Mouse (Mus musculus) hindbrain, embryonic 14.5 days (tissue): ENCODE data around the gene Rcl1. TPM values are rescaled to one million over a fixed set of nuclear protein-coding genes. Genes with fewer than 3 reads are reported as not detected.

Experiments
- ATAC-seq: fragments of 200-750 bp; cut with Nextera tagmentation; 2 replicates; pipeline ENCODE4 v1.8.0; 2017; ENCODE audit warnings: moderate number of reproducible peaks, mild to moderate bottlenecking, moderate TSS enrichment, moderate library complexity; ENCODE audit not compliant: low FRiP score
- DNase-seq: peaks from one replicate; pipeline ENCODE4 v3.0.0-alpha.2; 2015; ENCODE audit warnings: low spot score
- H3K27ac ChIP-seq: fragments of 300-500 bp; sonication (generic); 2 replicates; pipeline ENCODE4 v1.5.1; 2014; ENCODE audit warnings: mild to moderate bottlenecking, moderate library complexity
- H3K27me3 ChIP-seq: fragments of 300-500 bp; sonication (generic); 2 replicates; pipeline ENCODE4 v1.6.1; 2014; ENCODE audit warnings: mild to moderate bottlenecking, low read length, mixed read lengths; ENCODE audit not compliant: control insufficient read depth, insufficient read depth
- H3K36me3 ChIP-seq: fragments of 300-500 bp; sonication (generic); replicated peaks from 2 replicates; pipeline ENCODE4 v1.6.1; 2014; ENCODE audit not compliant: control insufficient read depth, insufficient read depth
- H3K4me1 ChIP-seq: fragments of 300-500 bp; sonication (generic); replicated peaks from 2 replicates; pipeline ENCODE4 v1.6.1; 2014; ENCODE audit warnings: antibody characterized with exemption, low read length, mixed read lengths; ENCODE audit not compliant: control insufficient read depth, insufficient read depth
- H3K4me2 ChIP-seq: fragments of 300-500 bp; sonication (generic); replicated peaks from 2 replicates; pipeline ENCODE4 v1.6.1; 2014; ENCODE audit warnings: mild to moderate bottlenecking, moderate library complexity
- H3K4me3 ChIP-seq: fragments of 300-500 bp; sonication (generic); replicated peaks from 2 replicates; pipeline ENCODE4 v1.5.1; 2014; ENCODE audit warnings: mild to moderate bottlenecking, low read length
- H3K9ac ChIP-seq: fragments of 300-500 bp; sonication (generic); 2 replicates; pipeline ENCODE4 v1.6.1; 2014
- H3K9me3 ChIP-seq: fragments of 300-500 bp; sonication (generic); 2 replicates; pipeline ENCODE4 v1.6.1; 2016; ENCODE audit warnings: low read length; ENCODE audit not compliant: control insufficient read depth
- WGBS: fragments of 180-500 bp; shearing (Covaris S2); extraction: QIAGEN DNeasy Blood & Tissue Kit; methylation state at CpG from one replicate; pipeline ENCODE4 v1.1.7; 2014; 5-methylcytosine and 5-hydroxymethylcytosine counted together
- polyA plus RNA-seq: library from polyadenylated mRNA; unstranded; fragments of >200 nt; fragmentation: Nextera tagmentation; extraction: Ambion mirVana; gene quantifications from 2 replicates; pipeline ENCODE4 v1.2.1, GENCODE M21; 2014

Gene Rcl1
- polyA plus RNA-seq, 1 experiment from 2014 or later, result 30.8 TPM

DNA sequence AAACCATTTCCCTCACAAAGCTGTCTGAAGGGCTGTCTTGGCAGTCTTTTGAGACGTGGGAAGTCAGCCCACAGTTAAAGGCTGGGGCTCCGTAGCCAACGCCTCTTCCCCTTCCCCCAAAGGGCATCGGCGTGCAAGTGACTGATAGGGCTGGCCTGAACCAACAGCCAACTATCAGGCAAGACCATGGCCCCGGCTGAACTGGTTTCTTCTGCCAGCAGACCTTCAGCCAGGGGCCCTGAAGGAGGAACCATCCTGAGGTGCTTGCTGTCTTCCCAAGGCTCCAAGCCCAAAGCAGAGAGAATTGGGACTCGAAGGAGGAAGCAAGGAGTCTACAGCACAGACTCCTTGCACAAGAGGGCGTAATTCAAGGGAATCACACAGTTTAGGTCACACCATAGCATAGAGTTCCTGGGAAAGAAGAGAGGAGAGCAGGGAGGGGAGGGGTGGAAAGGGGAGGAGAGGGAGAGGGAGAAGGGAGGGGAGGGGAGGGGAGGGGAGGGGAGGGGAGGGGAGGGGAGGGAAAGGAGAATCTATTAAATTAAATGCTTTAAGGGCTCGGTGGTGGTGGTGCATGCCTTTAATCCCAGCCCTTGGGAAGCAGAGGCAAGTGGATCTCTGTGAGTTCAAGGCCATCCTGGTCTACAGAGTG is 36.6 kb upstream of the Rcl1 start:
- DNase-seq (no peak), ATAC-seq (peak; percentile 19; the same call in 1 of the 2 replicates)
- Histone ChIP-seq H3K4me2 (peak overlapping the region; percentile 49), H3K4me1 (0 out of 2 replicates have a peak, but pooled peaks cover 4% of the 10 kb centered on the region), H3K27me3 (no peaks in the 10 kb centered on the region), H3K9me3 (no peaks in the 10 kb centered on the region), H3K36me3 (no peaks in the 10 kb centered on the region), H3K27ac (no peak overlapping the region), H3K9ac (no peak overlapping the region), H3K4me3 (no peak overlapping the region)
- 65% methylated on average over 9 of the region's 9 CpGs for WGBS

DNA sequence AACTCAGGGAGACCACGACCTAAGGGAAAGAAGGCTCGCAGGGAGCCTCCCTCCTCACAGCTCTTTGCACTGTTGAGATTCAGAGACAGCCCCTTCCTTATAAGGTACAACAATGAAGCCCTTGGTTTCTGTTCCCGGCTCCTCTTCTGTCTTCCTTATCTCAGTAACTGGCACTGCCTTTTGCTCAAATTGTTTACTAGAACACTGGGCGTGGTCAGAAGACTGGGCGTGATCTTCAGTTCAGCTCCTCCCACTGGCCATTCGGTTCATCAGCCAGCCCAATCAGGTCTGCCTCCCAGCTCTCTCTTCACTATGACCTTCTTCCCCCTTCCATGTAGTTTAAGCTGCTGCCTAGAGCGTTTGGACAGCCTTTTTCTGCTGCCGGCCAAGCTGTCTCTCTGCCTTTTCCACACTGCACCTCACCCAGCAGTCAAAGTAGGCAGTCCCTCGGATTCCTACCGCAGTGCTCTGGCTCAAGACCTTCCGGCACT is 34.1 kb upstream of the Rcl1 start:
- no peak overlapping the region for H3K27ac ChIP-seq
- no peak for DNase-seq
- no peaks in the 10 kb centered on the region for H3K9me3 ChIP-seq
- 0 out of 2 replicates have a peak, but pooled peaks cover 4% of the 10 kb centered on the region for H3K4me1 ChIP-seq
- H3K4me2 ChIP-seq, result peak overlapping the region; percentile 40
- no peaks in the 10 kb centered on the region for H3K27me3 ChIP-seq
- H3K36me3 ChIP-seq, result no peaks in the 10 kb centered on the region
- 0 out of 2 replicates have a peak, but pooled peaks have one; percentile 27 for ATAC-seq
- WGBS, result 19% methylated on average over 11 of the region's 11 CpGs
- H3K4me3 ChIP-seq, result peak overlapping the region; percentile 5; the same call in 1 of the 2 replicates
- H3K9ac ChIP-seq, result no peak overlapping the region

DNA sequence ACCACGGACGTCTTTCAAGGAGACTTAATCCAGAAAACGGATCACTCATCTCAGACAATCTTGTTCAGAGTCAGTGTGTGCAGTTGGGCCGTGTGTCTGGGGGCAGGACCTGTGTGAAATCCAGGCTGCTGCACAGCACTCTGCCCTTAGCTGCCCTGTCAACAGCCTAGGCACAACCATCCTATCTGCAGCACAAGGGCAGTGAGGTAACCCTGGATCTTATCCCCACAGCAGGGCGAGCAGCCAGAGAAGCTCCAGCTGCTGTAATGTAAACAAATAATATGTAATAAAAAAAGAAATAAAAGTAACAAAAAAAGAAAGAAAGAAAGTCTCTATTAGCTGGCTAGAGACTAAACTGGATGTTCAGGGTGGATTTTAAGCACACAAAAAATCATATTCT is 32.0 kb upstream of the Rcl1 start:
- no peak overlapping the region for H3K4me3 ChIP-seq
- ATAC-seq (no peak), DNase-seq (no peak)
- H3K27me3 ChIP-seq, result no peaks in the 10 kb centered on the region
- 0 out of 2 replicates have a peak, but pooled peaks cover 4% of the 10 kb centered on the region for H3K4me1 ChIP-seq
- no peak overlapping the region for H3K27ac ChIP-seq
- no peaks in the 10 kb centered on the region for H3K36me3 ChIP-seq
- no peak overlapping the region for H3K9ac ChIP-seq
- no peaks in the 10 kb centered on the region for H3K9me3 ChIP-seq
- H3K4me2 ChIP-seq, result no peak overlapping the region
- whole genome bisulfite sequencing, result 84% methylated on average over 5 of the region's 5 CpGs

DNA sequence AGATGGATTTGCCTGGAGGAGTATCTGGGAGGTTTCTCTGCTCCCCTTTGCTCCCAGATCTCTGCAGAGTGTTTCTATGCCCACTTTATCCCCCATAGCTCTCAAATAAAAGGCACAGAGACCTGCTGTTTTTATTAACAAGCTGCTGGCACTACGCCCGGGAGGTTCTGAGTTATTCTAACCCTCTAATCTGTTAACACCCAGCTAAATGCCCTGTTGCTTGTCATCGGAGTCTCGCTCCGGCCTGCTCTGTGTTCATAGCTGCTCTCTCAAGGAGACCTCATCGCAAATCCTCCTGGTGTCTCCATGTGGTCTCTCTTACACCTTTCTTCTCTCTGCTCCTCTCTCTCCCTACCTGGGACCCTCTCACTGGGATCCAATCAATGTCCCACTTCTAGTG is 26.4 kb upstream of the Rcl1 start:
- Histone ChIP-seq H3K9me3 (no peaks in the 10 kb centered on the region), H3K36me3 (no peaks in the 10 kb centered on the region), H3K27me3 (no peaks in the 10 kb centered on the region), H3K4me3 (no peak overlapping the region), H3K4me2 (no peak overlapping the region), H3K9ac (no peak overlapping the region), H3K27ac (no peak overlapping the region), H3K4me1 (no peaks in the 10 kb centered on the region)
- peak; percentile 39 for DNase-seq
- no peak for ATAC-seq
- 72% methylated on average over 6 of the region's 6 CpGs for WGBS

DNA sequence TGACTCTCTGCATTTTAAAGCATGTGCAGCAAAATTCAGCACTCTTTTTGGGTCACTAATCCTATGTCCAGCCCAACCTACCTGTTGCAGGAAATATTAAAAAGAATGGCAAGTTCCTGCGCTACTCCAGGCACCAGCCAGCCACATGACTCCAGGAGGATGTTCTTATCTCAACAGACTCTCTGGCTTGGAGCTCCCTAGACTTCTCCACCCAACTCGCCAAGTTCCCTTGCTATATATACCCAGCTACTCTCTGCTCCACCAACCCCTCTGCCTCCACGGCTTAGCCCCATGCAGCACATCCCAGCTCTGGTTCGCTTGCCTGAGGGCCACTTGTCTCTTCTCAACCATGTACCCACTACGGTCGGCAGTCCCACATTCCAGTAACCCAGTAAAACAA is 12.5 kb upstream of the Rcl1 start:
- Histone ChIP-seq H3K27ac (no peak overlapping the region), H3K36me3 (no peaks in the 10 kb centered on the region), H3K27me3 (no peaks in the 10 kb centered on the region), H3K9me3 (no peaks in the 10 kb centered on the region), H3K4me3 (no peak overlapping the region), H3K9ac (no peak overlapping the region), H3K4me1 (no peaks in the 10 kb centered on the region), H3K4me2 (no peak overlapping the region)
- DNase-seq (no peak), ATAC-seq (no peak)
- WGBS, result 86% methylated on average over 6 of the region's 6 CpGs

DNA sequence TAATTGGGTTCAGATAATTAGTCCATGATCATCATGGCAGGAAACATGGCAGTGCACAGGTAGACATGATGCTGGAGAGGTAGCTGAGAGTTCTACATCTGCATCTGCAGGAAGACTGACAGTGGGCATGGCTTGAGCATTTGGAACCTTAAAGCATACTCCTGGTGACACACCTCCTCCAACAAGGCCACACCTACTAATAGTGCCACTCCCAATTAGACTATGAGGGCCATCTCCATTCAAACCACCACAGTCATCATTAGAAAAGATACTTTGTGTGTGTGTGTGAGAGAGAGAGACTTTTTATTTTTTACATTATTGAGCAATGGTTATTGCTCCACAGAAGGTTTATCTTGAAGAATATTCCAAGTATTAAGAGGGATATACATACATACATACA is 9.0 kb upstream of the Rcl1 start:
- ATAC-seq (no peak), DNase-seq (no peak)
- no peaks in the 10 kb centered on the region for H3K4me1 ChIP-seq
- H3K27ac ChIP-seq, result no peak overlapping the region
- no peak overlapping the region for H3K4me2 ChIP-seq
- no peaks in the 10 kb centered on the region for H3K27me3 ChIP-seq
- H3K36me3 ChIP-seq, result no peaks in the 10 kb centered on the region
- H3K9ac ChIP-seq, result no peak overlapping the region
- H3K4me3 ChIP-seq, result no peak overlapping the region
- H3K9me3 ChIP-seq, result no peaks in the 10 kb centered on the region

DNA sequence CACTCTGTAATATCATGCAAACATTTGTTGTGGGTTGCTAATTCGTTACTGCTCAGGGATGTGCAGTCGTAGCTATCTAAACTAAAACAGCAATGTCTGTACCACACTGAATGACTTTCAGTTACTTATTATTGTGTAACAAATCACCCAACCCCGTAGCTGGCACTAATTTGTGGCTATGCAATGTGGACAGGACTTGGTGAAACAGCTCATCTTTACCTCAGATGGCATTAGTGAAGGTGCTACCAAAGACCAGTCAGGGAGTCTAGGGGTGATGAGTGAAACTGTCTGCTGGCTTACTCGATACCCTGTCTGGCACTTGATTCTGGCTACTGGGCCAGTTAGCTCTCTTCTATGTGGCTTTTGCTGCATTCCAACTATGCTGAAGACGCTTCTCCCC is 2.1 kb upstream of the Rcl1 start:
- no peak for ATAC-seq
- no peak for DNase-seq
- H3K36me3 ChIP-seq, result no peaks in the 10 kb centered on the region
- no peaks in the 10 kb centered on the region for H3K27me3 ChIP-seq
- no peak overlapping the region for H3K4me2 ChIP-seq
- no peak overlapping the region for H3K9ac ChIP-seq
- no peaks in the 10 kb centered on the region for H3K9me3 ChIP-seq
- peaks cover 5% of the 10 kb centered on the region for H3K4me1 ChIP-seq
- 74% methylated on average over 5 of the region's 5 CpGs for WGBS
- no peak overlapping the region for H3K4me3 ChIP-seq
- H3K27ac ChIP-seq, result no peak overlapping the region

DNA sequence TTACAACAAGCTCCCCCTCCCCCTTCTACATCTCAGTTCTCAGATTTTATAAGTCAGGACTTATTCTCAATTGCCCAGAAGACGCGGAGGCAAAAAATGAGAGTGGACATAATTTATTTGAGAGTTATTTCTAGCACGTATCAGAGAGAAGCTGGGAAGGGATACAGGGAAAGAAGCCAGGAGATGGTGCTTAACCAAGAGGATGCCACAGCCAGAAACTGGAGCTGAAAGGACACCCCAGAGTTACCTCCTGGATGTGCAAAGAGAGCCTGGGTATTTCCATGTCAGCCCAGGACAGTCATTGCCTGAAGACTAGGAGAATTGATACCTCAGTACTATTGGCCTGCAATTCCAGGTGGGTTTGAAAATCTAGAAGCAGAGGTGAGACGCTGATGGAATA is 1.6 kb upstream of the Rcl1 start:
- H3K4me2 ChIP-seq, result no peak overlapping the region
- H3K4me3 ChIP-seq, result no peak overlapping the region
- DNase-seq (no peak), ATAC-seq (no peak)
- H3K9me3 ChIP-seq, result no peaks in the 10 kb centered on the region
- no peaks in the 10 kb centered on the region for H3K36me3 ChIP-seq
- H3K9ac ChIP-seq, result no peak overlapping the region
- no peak overlapping the region for H3K27ac ChIP-seq
- H3K4me1 ChIP-seq, result peaks cover 5% of the 10 kb centered on the region
- no peaks in the 10 kb centered on the region for H3K27me3 ChIP-seq
- 86% methylated on average over 4 of the region's 4 CpGs for WGBS

DNA sequence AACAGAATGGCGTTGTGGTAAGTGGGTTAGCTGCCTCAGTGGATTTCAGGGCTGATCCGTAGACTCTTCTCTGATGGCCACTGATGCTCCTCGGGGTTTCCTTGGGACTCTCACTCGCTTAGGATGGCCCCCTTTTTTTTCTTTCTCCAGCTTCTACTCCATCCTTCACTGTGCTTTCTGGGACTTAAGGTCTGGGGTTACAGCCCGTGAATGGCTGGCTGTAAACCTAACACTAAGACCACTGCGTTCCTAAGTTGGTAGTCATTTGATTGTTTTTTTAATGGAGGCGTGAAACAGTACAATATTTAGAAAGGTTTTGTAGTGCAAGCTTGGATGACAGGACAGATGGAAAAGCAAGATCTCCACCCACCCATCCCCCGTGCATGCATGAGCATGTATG is 914 bp upstream of the Rcl1 start:
- Histone ChIP-seq H3K9ac (peak overlapping the region; percentile 58), H3K27me3 (no peaks in the 10 kb centered on the region), H3K4me1 (peaks cover 5% of the 10 kb centered on the region), H3K4me3 (peak overlapping the region; percentile 90), H3K4me2 (peak overlapping the region; percentile 64), H3K36me3 (no peaks in the 10 kb centered on the region), H3K27ac (peak overlapping the region; percentile 33; the same call in 1 of the 2 replicates), H3K9me3 (no peaks in the 10 kb centered on the region)
- 29% methylated on average over 8 of the region's 8 CpGs for WGBS
- DNase-seq (no peak), ATAC-seq (no peak)
